Mouse (Mus musculus) hindbrain, embryonic 16.5 days (tissue): ENCODE data around the gene Gm11939. TPM values are rescaled to one million over a fixed set of nuclear protein-coding genes. Genes with fewer than 3 reads are reported as not detected.
"Not testable (repeated sequence)": the region's sequence is repeated elsewhere in the genome, so short reads cannot be mapped to it uniquely, and the experiment has no call there.

ENCODE experiments used
- ATAC-seq: fragments of 200-750 bp; cut with Nextera tagmentation; 2 replicates; pipeline ENCODE4 v1.8.0; 2017; ENCODE audit warnings: moderate TSS enrichment, moderate library complexity
- H3K27ac ChIP-seq: fragments of 300-500 bp; sonication (generic); 2 replicates; pipeline ENCODE4 v1.5.1; 2014; ENCODE audit warnings: low read depth, mild to moderate bottlenecking, control low read depth, low read length, moderate library complexity
- H3K27me3 ChIP-seq: fragments of 300-500 bp; sonication (generic); replicated peaks from 2 replicates; pipeline ENCODE4 v1.6.1; 2014; ENCODE audit warnings: low read length; ENCODE audit not compliant: control insufficient read depth, insufficient read depth
- H3K36me3 ChIP-seq: fragments of 300-500 bp; sonication (generic); 2 replicates; pipeline ENCODE4 v1.6.1; 2014; ENCODE audit warnings: mild to moderate bottlenecking, low read length, moderate library complexity, mixed read lengths; ENCODE audit not compliant: control insufficient read depth, insufficient read depth
- H3K4me1 ChIP-seq: fragments of 300-500 bp; sonication (generic); 2 replicates; pipeline ENCODE4 v1.6.1; 2014; ENCODE audit warnings: low read depth, low read length; ENCODE audit not compliant: control insufficient read depth, insufficient read depth
- H3K4me2 ChIP-seq: fragments of 300-500 bp; sonication (generic); 2 replicates; pipeline ENCODE4 v1.6.1; 2014; ENCODE audit warnings: mild to moderate bottlenecking, low read length, control low read depth, moderate library complexity
- H3K4me3 ChIP-seq: fragments of 300-500 bp; sonication (generic); 2 replicates; pipeline ENCODE4 v1.5.1; 2014; ENCODE audit warnings: mild to moderate bottlenecking, low read length, control low read depth, moderate library complexity
- H3K9ac ChIP-seq: fragments of 300-500 bp; sonication (generic); 2 replicates; pipeline ENCODE4 v1.6.1; 2014; ENCODE audit warnings: low read depth, mild to moderate bottlenecking, control low read depth, low read length, moderate library complexity
- H3K9me3 ChIP-seq: fragments of 300-500 bp; sonication (generic); 2 replicates; pipeline ENCODE4 v1.6.1; 2014; ENCODE audit warnings: mild to moderate bottlenecking, low read length, moderate library complexity; ENCODE audit not compliant: control insufficient read depth
- WGBS: fragments of 180-500 bp; shearing (Covaris S2); extraction: QIAGEN DNeasy Blood & Tissue Kit; methylation state at CpG from one replicate; pipeline ENCODE4 v1.1.7; 2014; 5-methylcytosine and 5-hydroxymethylcytosine counted together
- polyA plus RNA-seq: library from polyadenylated mRNA; unstranded; fragments of >200 nt; fragmentation: Nextera tagmentation; extraction: Ambion mirVana; gene quantifications from 2 replicates; pipeline ENCODE4 v1.2.1, GENCODE M21; 2015

Gm11939 gene
- not detected in 2 replicates for polyA plus RNA-seq

GRCm38 (mm10) chr11:99559366-99559765, at the start of gene Gm11939:
Gm11939 (minus strand) TSS chr11:99559466.
- H3K4me2 ChIP-seq = no peak within 1 kb of the TSS
- no peaks in the 10 kb centered on the region for H3K9me3 ChIP-seq
- no peak within 1 kb of the TSS for H3K4me3 ChIP-seq
- H3K27ac ChIP-seq = no peak within 1 kb of the TSS
- no peaks in the 10 kb centered on the region for H3K36me3 ChIP-seq
- ATAC-seq = no peak
- H3K4me1 ChIP-seq = no peaks in the 10 kb centered on the region
- WGBS = 96% methylated on average over 9 of the region's 9 CpGs
- no peaks in the 10 kb centered on the region for H3K27me3 ChIP-seq
- no peak within 1 kb of the TSS for H3K9ac ChIP-seq

GRCm38 (mm10) chr11:99603208-99603607, 43.9 kb upstream of the Gm11939 start, which contains the start of gene Gm11938:
Gm11938 (minus strand) TSS chr11:99603308.
- not testable (repeated sequence) for H3K27ac ChIP-seq, H3K36me3 ChIP-seq, H3K4me1 ChIP-seq, H3K27me3 ChIP-seq, H3K4me3 ChIP-seq, H3K9me3 ChIP-seq, ATAC-seq, H3K4me2 ChIP-seq, H3K9ac ChIP-seq
- 60% methylated on average over 1 of the region's 1 CpGs for WGBS

- H3K4me1 ChIP-seq, H3K36me3 ChIP-seq, H3K4me3 ChIP-seq, H3K27me3 ChIP-seq, ATAC-seq, H3K4me2 ChIP-seq, H3K27ac ChIP-seq, H3K9me3 ChIP-seq, H3K9ac ChIP-seq: not testable (repeated sequence)
- WGBS = 76% methylated on average over 6 of the region's 6 CpGs
Measured at GRCm38 (mm10) chr11:99597742-99598141, 38.5 kb upstream of the Gm11939 start, which contains the start of gene Krtap9-3. Krtap9-3 (minus strand) TSS chr11:99598105.

- Histone ChIP-seq H3K9ac (no peak within 1 kb of the TSS), H3K9me3 (no peaks in the 10 kb centered on the region)
- 89% methylated on average over 6 of the region's 6 CpGs for WGBS
Measured at GRCm38 (mm10) chr11:99590981-99591380, 31.7 kb upstream of the Gm11939 start, which contains the start of gene Krtap1-3. Krtap1-3 (minus strand) TSS chr11:99591339.

GRCm38 (mm10) chr11:99585096-99585495, 25.8 kb upstream of the Gm11939 start:
- no peaks in the 10 kb centered on the region for H3K4me1 ChIP-seq
- WGBS = 89% methylated on average over 7 of the region's 7 CpGs
- no peak overlapping the region for H3K4me2 ChIP-seq
- H3K36me3 ChIP-seq = no peaks in the 10 kb centered on the region
- H3K4me3 ChIP-seq = no peak overlapping the region
- H3K9ac ChIP-seq = no peak overlapping the region
- ATAC-seq = no peak
- no peak overlapping the region for H3K27ac ChIP-seq
- no peaks in the 10 kb centered on the region for H3K27me3 ChIP-seq
- no peaks in the 10 kb centered on the region for H3K9me3 ChIP-seq

More at GRCm38 (mm10) chr11:99590981-99591380, 31.7 kb upstream of the Gm11939 start, which contains the start of gene Krtap1-3:
- Histone ChIP-seq H3K36me3 (no peaks in the 10 kb centered on the region), H3K4me2 (no peak within 1 kb of the TSS), H3K4me3 (no peak within 1 kb of the TSS), H3K4me1 (no peaks in the 10 kb centered on the region), H3K27me3 (no peaks in the 10 kb centered on the region), H3K27ac (no peak within 1 kb of the TSS)
- no peak for ATAC-seq

GRCm38 (mm10) chr11:99583245-99583704, 24.0 kb upstream of the Gm11939 start, which contains the start of gene Krtap1-4:
Krtap1-4 (minus strand) TSS chr11:99583654.
- H3K9me3 ChIP-seq = no peaks in the 10 kb centered on the region
- H3K4me1 ChIP-seq = no peaks in the 10 kb centered on the region
- no peaks in the 10 kb centered on the region for H3K36me3 ChIP-seq
- 92% methylated on average over 5 of the region's 5 CpGs for WGBS
- H3K27ac ChIP-seq = no peak within 1 kb of the TSS
- H3K27me3 ChIP-seq = no peaks in the 10 kb centered on the region
- no peak within 1 kb of the TSS for H3K9ac ChIP-seq
- no peak within 1 kb of the TSS for H3K4me2 ChIP-seq
- H3K4me3 ChIP-seq = no peak within 1 kb of the TSS
- ATAC-seq = no peak

GRCm38 (mm10) chr11:99581564-99581963, 22.3 kb upstream of the Gm11939 start:
- 91% methylated on average over 6 of the region's 6 CpGs for WGBS
- Histone ChIP-seq H3K9me3 (no peaks in the 10 kb centered on the region), H3K9ac (no peak overlapping the region), H3K27ac (no peak overlapping the region), H3K27me3 (no peaks in the 10 kb centered on the region), H3K4me1 (no peaks in the 10 kb centered on the region), H3K4me3 (no peak overlapping the region), H3K4me2 (no peak overlapping the region), H3K36me3 (no peaks in the 10 kb centered on the region)
- no peak for ATAC-seq

GRCm38 (mm10) chr11:99581051-99581450, 21.8 kb upstream of the Gm11939 start:
- H3K27ac ChIP-seq = no peak overlapping the region
- no peak overlapping the region for H3K9ac ChIP-seq
- H3K36me3 ChIP-seq = no peaks in the 10 kb centered on the region
- H3K9me3 ChIP-seq = no peaks in the 10 kb centered on the region
- H3K4me3 ChIP-seq = no peak overlapping the region
- H3K4me1 ChIP-seq = no peaks in the 10 kb centered on the region
- no peak overlapping the region for H3K4me2 ChIP-seq
- no peak for ATAC-seq
- no peaks in the 10 kb centered on the region for H3K27me3 ChIP-seq
- WGBS = 92% methylated on average over 5 of the region's 5 CpGs

- Histone ChIP-seq H3K36me3 (no peaks in the 10 kb centered on the region), H3K4me3 (no peak within 1 kb of the TSS), H3K27ac (no peak within 1 kb of the TSS), H3K27me3 (no peaks in the 10 kb centered on the region), H3K4me1 (no peaks in the 10 kb centered on the region), H3K9me3 (no peaks in the 10 kb centered on the region), H3K9ac (no peak within 1 kb of the TSS), H3K4me2 (no peak within 1 kb of the TSS)
- WGBS = 86% methylated on average over 6 of the region's 6 CpGs
- ATAC-seq = no peak
Measured at GRCm38 (mm10) chr11:99580636-99581035, 21.4 kb upstream of the Gm11939 start, which contains the start of gene Krtap1-5. Krtap1-5 (minus strand) TSS chr11:99581016.
